Mouse (Mus musculus): Measurements from ENCODE around the gene Scarf2. TPM values are rescaled to one million over a fixed set of nuclear protein-coding genes. Genes with fewer than 3 reads are reported as not detected.

The Scarf2 gene
- polyA plus RNA-seq, 1 experiment from 2014 or later, result 43.4 TPM

DNA sequence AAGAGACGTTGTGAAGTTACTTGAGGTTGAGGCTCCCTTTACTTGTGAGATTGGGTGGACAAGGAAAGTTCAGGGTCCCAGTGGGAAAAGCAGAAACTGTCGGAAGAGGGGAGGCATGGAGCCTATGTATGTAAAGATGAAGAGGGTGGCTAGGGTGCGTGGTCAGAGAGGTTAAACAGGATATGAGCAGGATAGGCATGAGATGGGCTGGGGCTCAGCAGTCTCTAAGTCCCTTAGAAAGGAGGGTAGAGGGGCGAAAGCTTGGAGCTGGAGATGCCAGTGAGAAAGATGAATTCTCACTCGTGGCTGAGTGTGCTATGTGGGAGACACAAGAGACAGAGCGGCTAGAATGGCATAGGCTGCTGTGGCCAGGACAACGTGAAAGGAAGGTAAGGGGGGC lies 35.7 kb downstream of the Scarf2 start, which contains the start of gene B830017H08Rik:
Gene B830017H08Rik, plus strand, starts transcription at position 301 of the 400 bp plus-strand sequence.
- H3K4me3 ChIP-seq (replicated peaks), result peak within 1 kb of the TSS; percentile 60
- no peaks in the 10 kb centered on the region for H3K9me3 ChIP-seq (replicated peaks)
- H3K4me2 ChIP-seq (replicated peaks), result peak within 1 kb of the TSS; percentile 99
- H3K27ac ChIP-seq (replicated peaks), result 0 out of 2 replicates have a peak within 1 kb of the TSS, but pooled peaks have one; percentile 4
- 23% methylated on average over 7 of the region's 7 CpGs for WGBS
- peaks cover 22% of the 10 kb centered on the region for H3K4me1 ChIP-seq
- ATAC-seq (ENCODE audit: insufficient number of reproducible peaks, low FRiP score, low TSS enrichment, low read depth), result no peak
- H3K27me3 ChIP-seq, result peaks cover 78% of the 10 kb centered on the region
- no peaks in the 10 kb centered on the region for H3K36me3 ChIP-seq
- peak within 1 kb of the TSS; percentile 50 for H3K9ac ChIP-seq

DNA sequence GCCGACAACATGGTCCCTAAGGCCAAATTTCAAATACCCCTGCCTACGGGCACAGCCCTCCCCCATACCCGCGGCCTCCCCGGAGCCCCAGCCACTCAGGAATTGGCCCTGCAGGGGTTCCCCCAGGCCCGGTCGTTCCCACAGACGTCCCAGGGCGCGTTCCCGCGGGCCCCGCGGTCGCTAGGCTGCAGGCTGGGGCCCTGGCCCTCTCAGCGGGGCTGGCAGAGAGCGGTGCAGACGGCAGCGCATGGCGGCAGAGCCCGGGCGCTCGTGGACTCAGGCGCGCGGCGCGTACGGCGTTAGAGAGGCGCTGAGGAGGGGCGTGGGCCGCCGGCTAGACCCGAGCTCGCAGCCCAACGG lies 36.2 kb downstream of the Scarf2 start:
- peak overlapping the region; percentile 60 for H3K4me3 ChIP-seq (replicated peaks)
- H3K9me3 ChIP-seq (replicated peaks), result no peaks in the 10 kb centered on the region
- peak overlapping the region; percentile 50 for H3K9ac ChIP-seq
- 0 out of 2 replicates have a peak, but pooled peaks have one; percentile 30 for ATAC-seq (ENCODE audit: insufficient number of reproducible peaks, low FRiP score, low TSS enrichment, low read depth)
- H3K36me3 ChIP-seq, result no peaks in the 10 kb centered on the region
- H3K27me3 ChIP-seq, result peaks cover 78% of the 10 kb centered on the region
- H3K27ac ChIP-seq (replicated peaks), result 0 out of 2 replicates have a peak overlapping the region, but pooled peaks have one; percentile 4
- under 1% methylated on average over 37 of the region's 37 CpGs for WGBS
- H3K4me2 ChIP-seq (replicated peaks), result peak overlapping the region; percentile 99
- H3K4me1 ChIP-seq, result peaks cover 22% of the 10 kb centered on the region

GRCm38 (mm10) chr16:17833681-17834399 lies 36.8 kb downstream of the Scarf2 start:
- Histone ChIP-seq H3K4me3 (replicated peaks) (peak overlapping the region; percentile 60), H3K4me1 (peaks cover 22% of the 10 kb centered on the region), H3K36me3 (no peaks in the 10 kb centered on the region), H3K9ac (peak overlapping the region; percentile 50), H3K4me2 (replicated peaks) (peak overlapping the region; percentile 99), H3K9me3 (replicated peaks) (no peaks in the 10 kb centered on the region), H3K27me3 (peaks cover 78% of the 10 kb centered on the region), H3K27ac (replicated peaks) (0 out of 2 replicates have a peak overlapping the region, but pooled peaks have one; percentile 4)
- WGBS, result under 1% methylated on average over 81 of the region's 103 CpGs
- ATAC-seq (ENCODE audit: insufficient number of reproducible peaks, low FRiP score, low TSS enrichment, low read depth), result 0 out of 2 replicates have a peak, but pooled peaks have one; percentile 8

DNA sequence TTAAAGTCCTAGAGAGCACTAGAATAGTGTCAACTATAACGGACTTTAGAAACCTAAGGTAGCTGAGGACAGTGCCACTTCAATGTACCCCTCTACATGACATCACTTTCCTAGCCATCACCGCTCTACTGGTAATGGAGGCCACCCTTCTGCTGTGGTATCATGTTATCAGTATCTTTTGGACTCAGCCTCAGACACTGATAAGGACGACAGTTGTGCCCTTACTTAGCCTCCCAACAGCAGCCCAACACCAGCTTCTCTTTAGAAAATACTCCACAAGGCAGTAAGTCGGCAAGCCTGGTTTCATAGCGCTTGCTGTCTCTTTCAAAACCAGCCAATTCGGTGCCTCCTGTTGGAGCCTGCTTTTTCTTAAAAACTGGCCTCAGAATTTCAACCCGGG lies 37.5 kb downstream of the Scarf2 start:
- Histone ChIP-seq H3K4me2 (replicated peaks) (peak overlapping the region; percentile 99), H3K9ac (no peak overlapping the region), H3K4me3 (replicated peaks) (peak overlapping the region; percentile 60; the same call in 1 of the 2 replicates), H3K4me1 (peaks cover 22% of the 10 kb centered on the region), H3K27me3 (peaks cover 77% of the 10 kb centered on the region), H3K9me3 (replicated peaks) (no peaks in the 10 kb centered on the region), H3K36me3 (no peaks in the 10 kb centered on the region), H3K27ac (replicated peaks) (no peak overlapping the region)
- 49% methylated on average over 7 of the region's 7 CpGs for WGBS
- ATAC-seq (ENCODE audit: insufficient number of reproducible peaks, low FRiP score, low TSS enrichment, low read depth), result no peak

DNA sequence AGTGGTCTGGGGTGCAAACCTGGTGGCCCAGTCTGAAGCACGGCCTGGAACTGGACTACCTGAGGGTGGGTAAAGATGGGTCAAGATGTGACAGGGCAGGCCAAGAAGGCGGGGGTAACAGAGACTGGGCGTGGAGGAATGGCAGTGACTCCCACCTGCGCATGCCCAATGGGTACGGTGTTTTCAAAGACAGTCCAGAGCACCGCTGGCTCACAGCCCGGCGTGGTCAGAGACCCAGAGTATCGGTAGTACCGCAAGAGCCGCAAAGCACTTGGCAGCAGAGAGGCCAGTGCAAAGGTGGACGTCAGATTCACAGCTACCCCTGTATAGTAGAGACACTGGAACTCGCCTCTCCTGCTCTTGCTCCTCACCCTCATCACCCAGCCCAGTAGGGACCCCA lies 38.4 kb downstream of the Scarf2 start:
- H3K27me3 ChIP-seq, result peaks cover 67% of the 10 kb centered on the region
- WGBS, result 53% methylated on average over 13 of the region's 13 CpGs
- ATAC-seq (ENCODE audit: insufficient number of reproducible peaks, low FRiP score, low TSS enrichment, low read depth), result no peak

DNA sequence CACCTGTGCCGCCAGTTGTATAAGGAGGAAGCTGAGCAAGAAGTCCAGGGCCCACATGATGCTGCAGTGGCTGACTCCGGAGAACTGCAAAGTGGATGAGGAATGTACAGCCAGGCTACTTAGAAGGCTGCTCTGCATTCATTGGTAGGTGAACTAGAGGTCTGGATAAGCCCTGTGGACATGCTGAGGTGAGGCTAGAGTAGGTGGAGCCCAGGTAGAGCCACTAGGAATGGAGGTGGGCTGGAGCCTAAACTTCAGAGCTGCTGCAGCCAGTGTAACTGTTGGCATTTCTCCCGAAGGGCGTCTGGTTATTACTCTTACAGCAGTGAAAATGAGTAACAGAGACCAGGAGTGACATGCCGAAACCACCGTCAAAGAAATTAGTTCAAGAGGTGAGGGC lies 41.0 kb downstream of the Scarf2 start, which contains the start of gene Car15:
Gene Car15, minus strand, starts transcription at position 314 of the 400 bp plus-strand sequence.
- Histone ChIP-seq H3K9me3 (replicated peaks) (no peaks in the 10 kb centered on the region), H3K27ac (replicated peaks) (no peak within 1 kb of the TSS), H3K4me2 (replicated peaks) (no peak within 1 kb of the TSS), H3K4me1 (peaks cover 12% of the 10 kb centered on the region), H3K9ac (no peak within 1 kb of the TSS), H3K36me3 (peaks cover 29% of the 10 kb centered on the region), H3K4me3 (replicated peaks) (no peak within 1 kb of the TSS), H3K27me3 (peaks cover 41% of the 10 kb centered on the region)
- WGBS, result 60% methylated on average over 6 of the region's 6 CpGs
- ATAC-seq (ENCODE audit: insufficient number of reproducible peaks, low FRiP score, low TSS enrichment, low read depth), result no peak

More for the DNA sequence above, 38.4 kb downstream of the Scarf2 start:
- no peak overlapping the region for H3K4me2 ChIP-seq (replicated peaks)
- no peak overlapping the region for H3K27ac ChIP-seq (replicated peaks)
- H3K36me3 ChIP-seq, result peaks cover 3% of the 10 kb centered on the region; the same call in 1 of the 2 replicates
- H3K4me3 ChIP-seq (replicated peaks), result no peak overlapping the region
- peaks cover 22% of the 10 kb centered on the region for H3K4me1 ChIP-seq
- no peaks in the 10 kb centered on the region for H3K9me3 ChIP-seq (replicated peaks)
- no peak overlapping the region for H3K9ac ChIP-seq

DNA sequence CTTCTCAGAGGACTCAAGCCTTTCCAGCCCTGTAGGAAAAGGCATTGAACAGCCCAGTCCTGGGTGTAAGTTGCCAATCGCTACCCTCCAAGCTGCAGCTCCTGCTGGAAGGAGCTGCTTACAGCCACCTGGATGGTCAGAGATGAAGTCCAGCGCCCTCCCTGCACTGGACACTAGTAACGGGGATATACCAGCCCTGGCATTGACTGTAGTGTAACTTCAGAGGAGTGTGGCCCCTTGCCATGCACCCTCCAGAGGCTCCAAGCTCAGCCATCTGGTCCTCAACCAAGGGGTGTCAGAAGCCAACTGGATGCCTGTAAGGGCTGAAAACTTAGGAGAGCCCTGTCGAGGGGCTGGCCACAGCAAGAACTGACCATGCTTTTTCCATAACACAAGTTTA lies 42.9 kb downstream of the Scarf2 start:
- Histone ChIP-seq H3K4me2 (replicated peaks) (no peak overlapping the region), H3K9ac (no peak overlapping the region), H3K4me3 (replicated peaks) (no peak overlapping the region), H3K4me1 (no peaks in the 10 kb centered on the region), H3K36me3 (peaks cover 48% of the 10 kb centered on the region), H3K27me3 (peaks cover 23% of the 10 kb centered on the region), H3K27ac (replicated peaks) (no peak overlapping the region), H3K9me3 (replicated peaks) (no peaks in the 10 kb centered on the region)
- no peak for ATAC-seq (ENCODE audit: insufficient number of reproducible peaks, low FRiP score, low TSS enrichment, low read depth)
- 79% methylated on average over 4 of the region's 4 CpGs for WGBS

DNA sequence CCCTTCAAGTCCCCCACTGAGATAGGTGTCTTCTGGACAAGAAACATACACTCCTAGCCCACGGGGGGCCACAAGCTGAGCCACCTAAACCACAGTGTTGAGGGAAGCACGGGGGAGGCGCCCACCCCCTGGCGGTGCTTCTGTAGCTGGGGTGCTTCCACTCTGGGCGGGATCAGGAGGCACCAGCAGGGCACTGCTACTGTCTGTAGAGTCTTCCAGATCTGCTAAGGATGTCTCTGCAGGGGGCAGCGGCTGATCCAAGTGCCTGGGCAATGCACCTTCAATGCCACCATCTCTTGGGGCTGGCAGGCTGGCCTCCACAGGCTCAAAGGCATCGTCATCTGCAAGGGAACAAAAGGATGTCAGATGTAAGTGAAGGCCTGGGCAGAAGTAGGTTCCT lies 45.4 kb downstream of the Scarf2 start:
- no peak for ATAC-seq (ENCODE audit: insufficient number of reproducible peaks, low FRiP score, low TSS enrichment, low read depth)
- no peak overlapping the region for H3K27ac ChIP-seq (replicated peaks)
- H3K27me3 ChIP-seq, result no peaks in the 10 kb centered on the region
- H3K4me2 ChIP-seq (replicated peaks), result no peak overlapping the region
- 91% methylated on average over 7 of the region's 7 CpGs for WGBS
- peaks cover 73% of the 10 kb centered on the region for H3K36me3 ChIP-seq
- no peak overlapping the region for H3K4me3 ChIP-seq (replicated peaks)
- no peak overlapping the region for H3K9ac ChIP-seq
- no peaks in the 10 kb centered on the region for H3K4me1 ChIP-seq
- H3K9me3 ChIP-seq (replicated peaks), result no peaks in the 10 kb centered on the region

DNA sequence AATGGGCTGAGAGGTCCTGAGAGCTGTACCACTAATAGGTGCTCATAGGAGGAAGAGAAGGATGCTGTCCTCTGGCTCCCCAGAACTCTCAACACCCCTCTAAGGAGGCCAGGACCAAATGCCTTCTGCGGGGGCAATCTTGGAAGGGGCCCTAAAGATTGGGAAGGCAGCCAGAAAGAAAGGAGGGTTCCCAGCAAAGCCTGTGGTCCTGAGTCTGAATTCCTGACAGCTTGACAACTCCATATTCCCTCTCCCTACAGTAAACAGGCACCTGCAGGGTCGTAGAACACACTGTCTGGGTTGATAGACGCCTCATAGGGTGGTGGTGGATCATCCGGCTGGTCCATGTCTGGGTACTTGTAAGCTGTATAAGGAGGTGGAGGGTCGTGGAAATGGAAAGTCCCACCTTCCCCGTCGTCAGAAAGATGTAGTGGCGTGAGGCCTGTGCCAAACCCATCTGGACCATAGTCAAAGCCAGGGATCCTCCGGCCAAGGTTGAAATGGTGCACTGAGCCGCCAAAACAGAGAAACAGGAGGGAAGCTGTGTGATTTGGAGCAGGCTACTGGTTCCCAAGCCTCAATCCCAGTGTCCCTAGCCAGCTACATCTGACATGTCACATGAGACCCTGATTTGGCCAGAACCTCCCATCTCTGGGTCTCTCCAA lies 46.8 kb downstream of the Scarf2 start:
- no peak overlapping the region for H3K4me3 ChIP-seq (replicated peaks)
- H3K36me3 ChIP-seq, result peaks cover 87% of the 10 kb centered on the region
- no peak overlapping the region for H3K27ac ChIP-seq (replicated peaks)
- WGBS, result 92% methylated on average over 10 of the region's 10 CpGs
- no peak for ATAC-seq (ENCODE audit: insufficient number of reproducible peaks, low FRiP score, low TSS enrichment, low read depth)
- no peak overlapping the region for H3K4me2 ChIP-seq (replicated peaks)
- no peaks in the 10 kb centered on the region for H3K4me1 ChIP-seq
- no peaks in the 10 kb centered on the region for H3K27me3 ChIP-seq
- no peaks in the 10 kb centered on the region for H3K9me3 ChIP-seq (replicated peaks)
- H3K9ac ChIP-seq, result no peak overlapping the region

DNA sequence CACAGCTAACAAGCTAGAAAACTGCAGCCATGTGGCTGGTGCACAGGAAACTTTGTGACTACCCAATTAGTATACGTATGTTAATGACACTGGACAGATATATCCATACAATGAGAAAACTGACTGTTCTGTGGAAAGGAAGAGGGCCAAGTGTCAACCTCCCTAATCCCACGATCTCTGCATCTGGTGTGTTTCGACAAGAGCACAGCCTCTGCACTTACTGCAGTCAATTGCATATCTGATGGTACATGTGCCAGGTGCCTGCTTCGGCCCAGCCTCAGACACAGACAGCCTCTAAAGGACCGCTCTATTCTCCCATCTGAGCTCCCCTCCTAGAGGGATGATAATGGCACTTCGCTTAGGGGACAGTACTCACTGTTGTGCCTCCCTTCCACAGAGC lies 51.3 kb downstream of the Scarf2 start:
- H3K36me3 ChIP-seq, result peaks cover 94% of the 10 kb centered on the region
- no peaks in the 10 kb centered on the region for H3K27me3 ChIP-seq
- no peaks in the 10 kb centered on the region for H3K4me1 ChIP-seq
- no peak for ATAC-seq (ENCODE audit: insufficient number of reproducible peaks, low FRiP score, low TSS enrichment, low read depth)
- no peak overlapping the region for H3K4me2 ChIP-seq (replicated peaks)
- WGBS, result 94% methylated on average over 6 of the region's 6 CpGs
- no peaks in the 10 kb centered on the region for H3K9me3 ChIP-seq (replicated peaks)
- H3K9ac ChIP-seq, result no peak overlapping the region
- no peak overlapping the region for H3K27ac ChIP-seq (replicated peaks)
- no peak overlapping the region for H3K4me3 ChIP-seq (replicated peaks)

DNA sequence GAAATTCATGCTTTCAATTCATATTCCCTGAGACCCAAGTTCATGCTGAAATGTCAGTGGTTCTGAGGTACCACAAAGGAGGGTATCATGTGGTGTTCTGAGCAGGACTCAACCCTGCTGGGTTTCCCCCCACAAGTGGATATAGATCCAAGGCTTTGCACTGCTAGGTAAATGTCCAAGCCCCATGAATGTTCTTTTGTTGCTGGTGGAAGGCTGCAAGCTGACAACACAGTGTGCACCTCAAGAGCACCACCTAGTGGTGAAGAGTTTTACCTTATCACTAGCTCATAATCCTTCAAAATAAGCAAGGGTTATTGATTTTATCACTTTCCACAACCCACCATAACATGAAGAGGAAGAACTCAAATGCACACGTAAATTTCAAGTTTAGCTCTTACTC lies 51.8 kb downstream of the Scarf2 start:
- no peaks in the 10 kb centered on the region for H3K27me3 ChIP-seq
- no peak overlapping the region for H3K4me3 ChIP-seq (replicated peaks)
- no peak overlapping the region for H3K4me2 ChIP-seq (replicated peaks)
- H3K4me1 ChIP-seq, result no peaks in the 10 kb centered on the region
- no peak overlapping the region for H3K27ac ChIP-seq (replicated peaks)
- H3K9ac ChIP-seq, result no peak overlapping the region
- 23% methylated on average over 1 of the region's 1 CpGs for WGBS
- no peaks in the 10 kb centered on the region for H3K9me3 ChIP-seq (replicated peaks)
- no peak for ATAC-seq (ENCODE audit: insufficient number of reproducible peaks, low FRiP score, low TSS enrichment, low read depth)
- H3K36me3 ChIP-seq, result peaks cover 92% of the 10 kb centered on the region
